Mouse (Mus musculus): ENCODE measurements around the gene Vps37b. TPM values are rescaled to one million over a fixed set of nuclear protein-coding genes. Genes with fewer than 3 reads are reported as not detected.

Vps37b gene
- polyA plus RNA-seq, 1 experiment from 2014 or later = 16.7 TPM

DNA sequence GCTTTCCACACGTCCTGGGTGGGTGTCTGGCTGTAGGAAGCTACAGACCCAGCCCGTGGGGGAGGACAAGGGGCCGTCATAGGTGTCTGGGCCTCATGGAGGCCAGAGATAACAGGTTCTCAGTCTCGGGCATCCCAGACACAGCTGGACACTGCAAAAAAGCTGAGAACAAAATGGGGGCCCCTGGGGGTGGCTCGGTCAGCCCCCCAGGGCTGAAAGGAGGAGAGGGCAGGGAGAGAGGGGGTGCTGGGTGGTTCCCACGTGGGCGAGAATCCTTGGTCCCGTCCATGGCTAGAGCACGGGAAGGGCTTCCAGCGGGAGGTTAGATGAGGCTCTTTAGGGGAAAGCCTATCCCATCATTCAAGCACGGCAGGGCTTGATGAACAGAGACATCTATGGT lies 49.2 kb downstream of the Vps37b start:
- no peak for TF ChIP-seq CTCF (IDR thresholded peaks at IDR 0.05; ENCODE audit: low read depth)
- H3K36me3 ChIP-seq (ENCODE audit: control insufficient read depth, insufficient read depth) = no peaks in the 10 kb centered on the region
- 63% methylated on average over 11 of the region's 11 CpGs for WGBS
- H3K4me2 ChIP-seq (replicated peaks; ENCODE audit: low read depth) = no peak overlapping the region
- H3K9ac ChIP-seq (ENCODE audit: low read depth, low read length) = no peak overlapping the region
- H3K4me3 ChIP-seq (ENCODE audit: low read depth, low read length) = no peak overlapping the region
- no peaks in the 10 kb centered on the region for H3K9me3 ChIP-seq (ENCODE audit: control insufficient read depth)
- no peaks in the 10 kb centered on the region for H3K27me3 ChIP-seq (replicated peaks; ENCODE audit: control insufficient read depth, insufficient read depth, low read length)
- peaks cover 11% of the 10 kb centered on the region for H3K4me1 ChIP-seq (replicated peaks; ENCODE audit: control insufficient read depth, insufficient read depth, low read length)
- no peak overlapping the region for H3K27ac ChIP-seq (ENCODE audit: low read depth, low read length)
- ATAC-seq = no peak

- Histone ChIP-seq H3K9me3 (ENCODE audit: control insufficient read depth) (no peaks in the 10 kb centered on the region), H3K27ac (ENCODE audit: low read depth, low read length) (no peak overlapping the region)
- 59% methylated on average over 6 of the region's 6 CpGs for WGBS
Observed at GRCm38 (mm10) chr5:123981250-123981554, 50.9 kb downstream of the Vps37b start.

DNA sequence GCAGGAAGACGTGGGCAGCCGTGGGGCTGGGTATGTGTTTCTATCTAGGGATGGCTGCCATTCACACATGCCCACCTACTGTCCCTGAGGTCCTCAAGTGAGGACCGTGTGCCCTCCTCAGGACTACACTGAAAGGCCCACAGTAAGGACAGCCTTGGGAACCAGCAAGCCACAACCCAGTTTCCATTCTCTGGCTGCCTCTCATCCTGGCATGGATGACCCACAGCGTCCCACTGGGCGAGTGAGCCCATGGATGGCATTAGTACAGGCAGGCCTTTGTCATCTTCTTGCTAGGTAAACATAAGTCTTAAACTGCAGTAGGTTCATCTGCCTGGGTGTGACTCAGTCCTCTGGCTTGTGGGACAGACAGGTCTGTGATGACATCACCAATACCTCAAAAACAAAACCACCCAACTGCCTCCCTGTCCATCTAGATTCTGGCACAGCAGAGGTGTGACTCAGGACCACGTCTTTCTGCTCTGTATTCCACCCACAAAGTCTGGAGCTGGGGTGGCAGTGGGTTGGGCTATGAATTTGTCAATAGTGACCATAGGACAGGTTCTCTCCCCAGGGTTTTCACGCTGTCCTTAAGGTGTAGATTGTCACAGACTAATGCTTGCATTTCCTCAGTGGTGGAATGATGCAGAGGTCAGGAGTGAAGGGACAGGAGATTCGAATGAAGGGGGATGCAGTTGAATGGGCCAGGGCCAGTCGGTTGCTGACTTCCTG lies 51.4 kb downstream of the Vps37b start:
- Histone ChIP-seq H3K4me1 (replicated peaks; ENCODE audit: control insufficient read depth, insufficient read depth, low read length) (peaks cover 15% of the 10 kb centered on the region; the same call in 1 of the 2 replicates), H3K36me3 (ENCODE audit: control insufficient read depth, insufficient read depth) (no peaks in the 10 kb centered on the region), H3K27ac (ENCODE audit: low read depth, low read length) (no peak overlapping the region), H3K9ac (ENCODE audit: low read depth, low read length) (no peak overlapping the region), H3K4me2 (replicated peaks; ENCODE audit: low read depth) (no peak overlapping the region), H3K9me3 (ENCODE audit: control insufficient read depth) (no peaks in the 10 kb centered on the region), H3K27me3 (replicated peaks; ENCODE audit: control insufficient read depth, insufficient read depth, low read length) (no peaks in the 10 kb centered on the region), H3K4me3 (ENCODE audit: low read depth, low read length) (no peak overlapping the region)
- TF ChIP-seq CTCF (IDR thresholded peaks at IDR 0.05; ENCODE audit: low read depth) = no peak
- ATAC-seq = no peak
- WGBS = 73% methylated on average over 9 of the region's 9 CpGs

More at GRCm38 (mm10) chr5:123981250-123981554, 50.9 kb downstream of the Vps37b start:
- no peaks in the 10 kb centered on the region for H3K27me3 ChIP-seq (replicated peaks; ENCODE audit: control insufficient read depth, insufficient read depth, low read length)
- peaks cover 15% of the 10 kb centered on the region; the same call in 1 of the 2 replicates for H3K4me1 ChIP-seq (replicated peaks; ENCODE audit: control insufficient read depth, insufficient read depth, low read length)
- H3K4me2 ChIP-seq (replicated peaks; ENCODE audit: low read depth) = no peak overlapping the region
- no peak overlapping the region for H3K9ac ChIP-seq (ENCODE audit: low read depth, low read length)
- no peak for TF ChIP-seq CTCF (IDR thresholded peaks at IDR 0.05; ENCODE audit: low read depth)
- H3K4me3 ChIP-seq (ENCODE audit: low read depth, low read length) = no peak overlapping the region
- H3K36me3 ChIP-seq (ENCODE audit: control insufficient read depth, insufficient read depth) = no peaks in the 10 kb centered on the region
- ATAC-seq = no peak

GRCm38 (mm10) chr5:123979980-123980369 lies 52.1 kb downstream of the Vps37b start:
- 61% methylated on average over 4 of the region's 4 CpGs for WGBS
- Histone ChIP-seq H3K4me3 (ENCODE audit: low read depth, low read length) (no peak overlapping the region), H3K4me2 (replicated peaks; ENCODE audit: low read depth) (no peak overlapping the region), H3K27ac (ENCODE audit: low read depth, low read length) (no peak overlapping the region), H3K9ac (ENCODE audit: low read depth, low read length) (no peak overlapping the region), H3K9me3 (ENCODE audit: control insufficient read depth) (no peaks in the 10 kb centered on the region), H3K4me1 (replicated peaks; ENCODE audit: control insufficient read depth, insufficient read depth, low read length) (peaks cover 15% of the 10 kb centered on the region; the same call in 1 of the 2 replicates), H3K27me3 (replicated peaks; ENCODE audit: control insufficient read depth, insufficient read depth, low read length) (no peaks in the 10 kb centered on the region), H3K36me3 (ENCODE audit: control insufficient read depth, insufficient read depth) (no peaks in the 10 kb centered on the region)
- no peak for ATAC-seq
- no peak for TF ChIP-seq CTCF (IDR thresholded peaks at IDR 0.05; ENCODE audit: low read depth)

- no peak for ATAC-seq
- H3K4me3 ChIP-seq (ENCODE audit: low read depth, low read length) = no peak overlapping the region
- H3K4me1 ChIP-seq (replicated peaks; ENCODE audit: control insufficient read depth, insufficient read depth, low read length) = peaks cover 15% of the 10 kb centered on the region; the same call in 1 of the 2 replicates
- no peak overlapping the region; the same call in 1 of the 2 replicates for H3K27ac ChIP-seq (ENCODE audit: low read depth, low read length)
- no peak for TF ChIP-seq CTCF (IDR thresholded peaks at IDR 0.05; ENCODE audit: low read depth)
- no peaks in the 10 kb centered on the region for H3K36me3 ChIP-seq (ENCODE audit: control insufficient read depth, insufficient read depth)
- H3K9ac ChIP-seq (ENCODE audit: low read depth, low read length) = no peak overlapping the region
- no peak overlapping the region for H3K4me2 ChIP-seq (replicated peaks; ENCODE audit: low read depth)
- H3K27me3 ChIP-seq (replicated peaks; ENCODE audit: control insufficient read depth, insufficient read depth, low read length) = no peaks in the 10 kb centered on the region
- 75% methylated on average over 18 of the region's 18 CpGs for WGBS
- H3K9me3 ChIP-seq (ENCODE audit: control insufficient read depth) = no peaks in the 10 kb centered on the region
Observed at GRCm38 (mm10) chr5:123979221-123979979, 52.7 kb downstream of the Vps37b start.

- no peak for ATAC-seq
- no peak overlapping the region for H3K4me3 ChIP-seq (ENCODE audit: low read depth, low read length)
- H3K4me2 ChIP-seq (replicated peaks; ENCODE audit: low read depth) = peak overlapping the region; percentile 75; the same call in 1 of the 2 replicates
- H3K27me3 ChIP-seq (replicated peaks; ENCODE audit: control insufficient read depth, insufficient read depth, low read length) = no peaks in the 10 kb centered on the region
- no peaks in the 10 kb centered on the region for H3K9me3 ChIP-seq (ENCODE audit: control insufficient read depth)
- H3K4me1 ChIP-seq (replicated peaks; ENCODE audit: control insufficient read depth, insufficient read depth, low read length) = peaks cover 15% of the 10 kb centered on the region; the same call in 1 of the 2 replicates
- H3K9ac ChIP-seq (ENCODE audit: low read depth, low read length) = no peak overlapping the region
- H3K27ac ChIP-seq (ENCODE audit: low read depth, low read length) = no peak overlapping the region; the same call in 1 of the 2 replicates
- H3K36me3 ChIP-seq (ENCODE audit: control insufficient read depth, insufficient read depth) = no peaks in the 10 kb centered on the region
- no peak for TF ChIP-seq CTCF (IDR thresholded peaks at IDR 0.05; ENCODE audit: low read depth)
- 65% methylated on average over 5 of the region's 5 CpGs for WGBS
Observed at GRCm38 (mm10) chr5:123978131-123978530, 53.9 kb downstream of the Vps37b start.
